Mouse (Mus musculus) forebrain, embryonic 11.5 days (tissue): ENCODE data around the gene Gm30191. TPM values are rescaled to one million over a fixed set of nuclear protein-coding genes. Genes with fewer than 3 reads are reported as not detected.

Experiments
- ATAC-seq: fragments of 200-750 bp; cut with Nextera tagmentation; replicated peaks from 2 replicates; pipeline ENCODE4 v1.8.0; 2017; ENCODE audit warnings: moderate TSS enrichment; ENCODE audit not compliant: low FRiP score
- DNase-seq: peaks from one replicate; pipeline ENCODE4 v3.0.0-alpha.2; 2017; ENCODE audit warnings: low spot score
- H3K27ac ChIP-seq: fragments of 300-500 bp; sonication (generic); 2 replicates; pipeline ENCODE4 v1.5.1; 2014; ENCODE audit warnings: low read depth, low read length
- H3K27me3 ChIP-seq: fragments of 300-500 bp; sonication (generic); 2 replicates; pipeline ENCODE4 v1.6.1; 2014; ENCODE audit warnings: mild to moderate bottlenecking, low read length, mixed read lengths; ENCODE audit not compliant: control insufficient read depth, insufficient read depth
- H3K36me3 ChIP-seq: fragments of 300-500 bp; sonication (generic); 2 replicates; pipeline ENCODE4 v1.6.1; 2014; ENCODE audit warnings: mild to moderate bottlenecking, low read length, moderate library complexity, mixed read lengths; ENCODE audit not compliant: control insufficient read depth, insufficient read depth
- H3K4me1 ChIP-seq: fragments of 300-500 bp; sonication (generic); replicated peaks from 2 replicates; pipeline ENCODE4 v1.6.1; 2014; ENCODE audit warnings: low read length, mixed read lengths; ENCODE audit not compliant: control insufficient read depth, insufficient read depth
- H3K4me2 ChIP-seq: fragments of 300-500 bp; sonication (generic); 2 replicates; pipeline ENCODE4 v1.6.1; 2014; ENCODE audit warnings: low read depth, mild to moderate bottlenecking, low read length, moderate library complexity, mixed read lengths; ENCODE audit not compliant: severe bottlenecking
- H3K4me3 ChIP-seq: fragments of 300-500 bp; sonication (generic); 2 replicates; pipeline ENCODE4 v1.5.1; 2014; ENCODE audit warnings: low read depth, low read length
- H3K9ac ChIP-seq: fragments of 300-500 bp; sonication (generic); 2 replicates; pipeline ENCODE4 v1.6.1; 2014; ENCODE audit warnings: low read length
- H3K9me3 ChIP-seq: fragments of 300-500 bp; sonication (generic); 2 replicates; pipeline ENCODE4 v1.6.1; 2016; ENCODE audit warnings: low read length, mixed read lengths; ENCODE audit not compliant: control insufficient read depth
- WGBS: fragments of 180-500 bp; shearing (Covaris S2); extraction: QIAGEN DNeasy Blood & Tissue Kit; methylation state at CpG from one replicate; pipeline ENCODE4 v1.1.7; 2014; 5-methylcytosine and 5-hydroxymethylcytosine counted together
- polyA plus RNA-seq: library from polyadenylated mRNA; unstranded; fragments of >200 nt; fragmentation: Nextera tagmentation; extraction: Ambion mirVana; gene quantifications from 2 replicates; pipeline ENCODE4 v1.2.1, GENCODE M21; 2014

Gm30191 gene
- polyA plus RNA-seq = 0.63 TPM in 1 of 2 replicates, not detected in the other

DNA sequence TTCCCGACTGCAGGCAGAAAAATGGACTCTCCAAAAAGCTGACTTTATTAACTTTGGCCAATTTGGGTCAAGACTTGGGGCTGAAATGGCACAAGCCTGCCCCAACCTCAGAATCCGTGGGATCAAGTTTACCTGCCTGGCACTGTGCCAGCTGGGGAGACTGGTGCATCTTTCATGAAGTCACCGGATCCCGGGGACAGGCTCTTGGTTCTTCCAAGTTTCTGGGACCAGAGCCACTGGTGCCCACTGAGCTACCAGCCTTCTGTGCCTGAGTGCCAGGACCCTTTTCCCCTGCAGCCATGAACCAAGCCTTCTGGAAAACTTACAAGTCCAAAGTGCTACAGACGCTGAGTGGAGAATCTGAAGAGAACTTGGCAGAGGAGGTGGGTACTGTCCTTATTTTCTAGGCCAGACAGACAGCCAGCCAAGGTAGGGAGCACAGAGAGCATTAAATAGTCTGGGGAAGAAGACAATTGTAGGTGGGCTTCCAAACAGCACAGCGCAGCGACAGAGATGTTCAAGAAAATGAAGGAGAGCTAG, at the start of gene Gm30191:
TSS of gene Gm30191 (plus strand) at position 217 of the 540 bp plus-strand sequence.
- Histone ChIP-seq H3K9me3 (no peaks in the 10 kb centered on the region), H3K4me1 (peaks cover 28% of the 10 kb centered on the region; the same call in 1 of the 2 replicates), H3K27ac (no peak within 1 kb of the TSS), H3K27me3 (peaks cover 23% of the 10 kb centered on the region), H3K9ac (peak within 1 kb of the TSS; percentile 74), H3K4me2 (peak within 1 kb of the TSS; percentile 93), H3K4me3 (peak within 1 kb of the TSS; percentile 85), H3K36me3 (no peaks in the 10 kb centered on the region)
- ATAC-seq (no peak), DNase-seq (no peak)
- WGBS = 72% methylated on average over 7 of the region's 7 CpGs

DNA sequence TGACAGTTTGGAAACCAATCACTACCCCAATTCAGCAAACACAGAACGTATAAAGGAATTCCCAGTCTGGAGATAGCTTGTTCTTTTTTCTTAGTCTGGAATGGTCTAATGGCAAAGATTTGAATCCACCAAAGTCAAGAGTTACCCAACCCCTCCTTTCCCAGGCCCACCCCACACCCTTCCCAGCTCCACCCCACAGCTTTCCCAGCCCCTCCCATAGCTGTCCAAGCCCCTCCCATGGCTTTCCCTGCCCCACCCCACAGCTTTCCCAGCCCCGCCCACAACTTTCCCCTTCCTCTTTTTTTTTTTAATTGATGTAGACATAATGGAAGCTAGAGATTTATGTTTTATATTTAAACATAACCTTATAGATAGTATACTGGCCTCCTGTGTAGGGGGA, 47.4 kb upstream of the Gm30191 start:
- Histone ChIP-seq H3K4me1 (no peaks in the 10 kb centered on the region), H3K27ac (no peak overlapping the region), H3K9me3 (no peaks in the 10 kb centered on the region), H3K9ac (no peak overlapping the region), H3K36me3 (no peaks in the 10 kb centered on the region), H3K4me3 (no peak overlapping the region), H3K4me2 (no peak overlapping the region), H3K27me3 (no peaks in the 10 kb centered on the region)
- ATAC-seq (no peak), DNase-seq (peak; percentile 22)
- 74% methylated on average over 2 of the region's 2 CpGs for WGBS

DNA sequence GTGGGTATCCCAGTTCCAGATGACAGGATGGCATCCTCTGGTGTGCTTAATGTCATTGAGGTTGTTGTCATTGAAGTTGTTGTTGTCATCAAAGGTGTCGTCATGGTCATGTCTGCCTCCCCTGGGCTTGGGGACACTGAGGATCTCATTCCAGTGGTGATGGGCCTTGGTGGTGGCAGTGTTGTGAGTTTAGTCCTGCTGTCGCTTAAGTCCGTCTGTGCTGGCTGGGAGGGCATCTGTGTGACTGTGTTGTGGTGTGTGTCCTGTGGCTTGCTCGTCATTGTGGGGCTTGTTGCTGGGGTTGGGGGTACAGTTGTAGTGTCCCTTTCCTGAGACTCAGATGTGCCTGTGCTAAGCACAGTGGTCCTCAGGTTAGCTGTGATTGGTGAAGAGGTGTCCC, 43.8 kb upstream of the Gm30191 start, which contains the start of gene Gm7534:
TSS of gene Gm7534 (minus strand) at position 101 of the 400 bp plus-strand sequence.
- WGBS = 95% methylated on average over 4 of the region's 4 CpGs
- Histone ChIP-seq H3K9me3 (no peaks in the 10 kb centered on the region), H3K27me3 (no peaks in the 10 kb centered on the region), H3K27ac (no peak within 1 kb of the TSS), H3K9ac (no peak within 1 kb of the TSS), H3K4me2 (no peak within 1 kb of the TSS), H3K4me3 (no peak within 1 kb of the TSS), H3K4me1 (no peaks in the 10 kb centered on the region), H3K36me3 (no peaks in the 10 kb centered on the region)
- ATAC-seq (no peak), DNase-seq (no peak)

DNA sequence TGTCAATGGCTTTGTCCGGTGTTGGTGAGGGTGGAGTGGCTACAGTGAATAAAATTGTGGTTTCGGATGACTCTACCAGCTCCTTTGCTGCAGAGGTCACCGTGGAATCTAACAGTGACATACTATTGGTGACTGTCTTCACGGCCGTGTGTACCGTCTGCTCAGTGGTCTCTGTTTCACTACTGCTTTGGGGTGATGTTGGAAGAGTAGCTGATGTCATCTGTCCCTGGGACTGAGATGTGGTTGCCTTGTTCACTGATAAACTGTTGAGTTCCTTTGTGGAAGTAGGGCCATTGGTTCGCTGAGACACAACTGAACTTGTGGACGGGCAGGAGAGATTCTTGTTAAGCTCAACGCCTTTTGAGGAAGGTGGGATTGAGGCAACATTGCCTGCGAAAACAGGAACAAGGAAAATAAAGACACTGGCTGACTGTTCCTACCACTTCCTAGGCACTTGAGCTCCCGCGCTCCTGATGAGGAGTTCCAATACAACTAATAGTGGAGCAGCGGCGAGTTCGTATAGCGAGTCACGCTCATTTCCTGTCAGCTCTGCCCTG, 43.3 kb upstream of the Gm30191 start:
- 88% methylated on average over 17 of the region's 17 CpGs for WGBS
- no peaks in the 10 kb centered on the region for H3K36me3 ChIP-seq
- no peaks in the 10 kb centered on the region for H3K9me3 ChIP-seq
- no peak overlapping the region for H3K4me3 ChIP-seq
- ATAC-seq = no peak
- DNase-seq = no peak
- no peaks in the 10 kb centered on the region for H3K4me1 ChIP-seq
- H3K27ac ChIP-seq = no peak overlapping the region
- H3K4me2 ChIP-seq = no peak overlapping the region
- H3K9ac ChIP-seq = no peak overlapping the region
- no peaks in the 10 kb centered on the region for H3K27me3 ChIP-seq

DNA sequence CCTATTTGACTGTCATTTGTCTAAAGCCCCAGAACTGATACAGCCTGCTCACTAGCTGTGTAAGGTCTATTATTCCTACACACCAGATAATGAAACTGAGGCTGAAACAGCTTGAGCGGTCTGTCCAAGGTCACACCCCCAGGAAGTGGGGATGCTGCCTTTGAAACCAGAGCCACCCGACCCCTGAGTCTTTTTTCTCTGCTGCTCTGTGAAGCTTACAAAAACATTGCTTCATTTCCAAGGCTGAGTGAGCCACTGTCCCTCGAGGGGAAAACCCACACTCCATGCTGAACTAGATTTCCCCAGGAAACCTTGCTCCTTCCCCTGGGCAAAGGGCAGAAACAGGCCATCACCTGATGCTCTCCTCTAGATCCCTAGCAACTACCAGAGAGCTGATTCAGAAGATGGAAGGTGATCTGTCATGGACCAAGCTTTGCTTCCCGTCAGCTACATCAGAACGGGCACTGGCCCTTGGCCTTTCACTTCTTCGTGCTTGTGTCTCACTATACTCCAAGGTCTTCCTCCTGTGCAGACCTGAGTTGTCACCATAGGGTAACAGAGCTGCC, 40.2 kb upstream of the Gm30191 start:
- no peak for ATAC-seq
- Histone ChIP-seq H3K4me2 (no peak overlapping the region), H3K27ac (no peak overlapping the region), H3K36me3 (no peaks in the 10 kb centered on the region), H3K9me3 (no peaks in the 10 kb centered on the region), H3K27me3 (no peaks in the 10 kb centered on the region), H3K4me3 (no peak overlapping the region), H3K9ac (no peak overlapping the region), H3K4me1 (no peaks in the 10 kb centered on the region)
- WGBS = 72% methylated on average over 6 of the region's 6 CpGs
- DNase-seq = no peak

DNA sequence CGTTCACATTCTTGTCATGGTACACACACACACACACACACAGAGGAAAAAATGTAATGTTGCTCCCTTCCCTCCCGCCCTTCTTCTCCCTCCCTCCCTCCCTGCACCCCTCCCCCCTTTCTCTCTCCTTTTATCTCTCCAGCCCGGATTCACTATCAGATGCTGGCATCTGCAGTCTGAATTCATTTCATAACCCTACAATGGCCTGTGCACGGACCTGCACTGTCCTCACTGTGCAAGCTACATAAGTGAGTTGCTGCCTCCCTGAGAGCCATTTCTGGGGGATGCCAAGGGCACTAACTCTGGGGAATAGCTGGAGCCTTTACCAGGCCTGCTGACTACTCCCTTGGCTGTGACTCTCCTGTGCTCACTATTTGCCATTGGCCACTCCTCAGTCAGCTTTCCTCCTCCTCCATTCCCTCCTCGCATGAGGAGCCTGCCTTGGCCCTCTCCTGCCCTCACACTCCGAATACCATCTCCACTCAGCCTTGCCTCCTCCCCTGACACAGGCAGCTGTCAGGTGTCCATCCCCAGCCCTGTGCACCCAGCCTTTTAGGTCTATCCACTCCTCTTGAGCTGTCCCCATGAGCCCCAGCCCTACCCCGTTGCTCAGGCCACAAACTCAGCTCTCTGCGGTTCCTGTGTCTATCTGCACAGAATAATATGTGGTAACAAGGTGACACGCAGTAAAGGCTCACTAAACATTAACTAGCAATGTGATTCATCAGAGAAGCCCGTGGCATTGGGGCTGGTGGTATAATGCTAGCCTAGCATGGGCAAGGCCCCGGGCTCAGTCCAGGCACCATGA, 23.7 kb upstream of the Gm30191 start:
- 78% methylated on average over 11 of the region's 11 CpGs for WGBS
- Histone ChIP-seq H3K9ac (no peak overlapping the region), H3K27me3 (no peaks in the 10 kb centered on the region), H3K36me3 (no peaks in the 10 kb centered on the region), H3K27ac (no peak overlapping the region), H3K4me1 (no peaks in the 10 kb centered on the region), H3K4me2 (no peak overlapping the region), H3K9me3 (no peaks in the 10 kb centered on the region), H3K4me3 (no peak overlapping the region)
- ATAC-seq = no peak
- no peak for DNase-seq

DNA sequence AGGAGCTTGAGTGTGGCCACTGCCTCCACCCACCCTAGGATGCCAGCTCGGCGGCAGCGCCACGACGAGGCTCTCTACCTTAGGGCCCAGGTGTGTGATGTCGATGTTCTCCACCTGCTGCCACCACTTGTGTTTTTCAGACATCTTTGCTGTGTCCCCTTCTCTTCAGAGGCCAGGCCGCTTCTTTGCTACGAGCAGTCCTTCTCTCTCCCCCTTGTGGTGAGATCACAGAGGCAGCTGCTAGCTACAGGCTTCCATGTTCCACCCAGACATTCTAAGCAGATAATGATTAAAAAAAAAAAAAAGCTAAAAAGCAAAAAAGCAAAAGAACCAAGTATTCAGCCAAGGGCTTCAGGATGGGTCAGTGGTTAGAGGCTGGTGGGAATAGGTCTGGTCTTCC, 19.5 kb upstream of the Gm30191 start, which contains the start of gene Catsper4:
TSS of gene Catsper4 (minus strand) at position 190 of the 400 bp plus-strand sequence.
- no peaks in the 10 kb centered on the region for H3K27me3 ChIP-seq
- H3K9me3 ChIP-seq = no peaks in the 10 kb centered on the region
- WGBS = 74% methylated on average over 8 of the region's 8 CpGs
- H3K27ac ChIP-seq = no peak within 1 kb of the TSS
- H3K4me1 ChIP-seq = no peaks in the 10 kb centered on the region
- no peak for DNase-seq
- no peak within 1 kb of the TSS for H3K4me3 ChIP-seq
- H3K36me3 ChIP-seq = no peaks in the 10 kb centered on the region
- ATAC-seq = no peak
- H3K9ac ChIP-seq = no peak within 1 kb of the TSS
- H3K4me2 ChIP-seq = no peak within 1 kb of the TSS

DNA sequence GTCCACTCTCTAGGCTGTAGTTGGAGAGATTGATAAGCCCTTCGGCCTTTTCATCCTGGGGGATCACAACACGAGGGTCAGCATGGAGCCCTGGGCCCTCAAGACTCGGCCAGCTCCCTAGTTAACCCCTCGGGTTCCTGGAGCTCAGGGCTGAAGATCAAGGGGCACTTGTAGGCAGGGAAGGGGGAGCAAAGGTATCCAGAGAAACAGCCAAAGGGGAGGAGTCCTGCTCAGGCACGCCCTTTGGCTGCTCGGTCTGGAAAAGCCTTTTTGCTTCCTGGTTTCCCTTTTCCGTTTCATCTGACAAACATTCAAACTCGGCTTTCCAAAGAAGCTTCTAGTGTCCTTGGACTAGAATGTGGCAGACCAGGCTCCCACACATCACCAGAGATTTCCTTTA, 16.3 kb upstream of the Gm30191 start:
- no peak overlapping the region for H3K9ac ChIP-seq
- no peaks in the 10 kb centered on the region for H3K9me3 ChIP-seq
- 43% methylated on average over 8 of the region's 8 CpGs for WGBS
- no peaks in the 10 kb centered on the region for H3K4me1 ChIP-seq
- H3K4me2 ChIP-seq = no peak overlapping the region
- ATAC-seq = no peak
- H3K27ac ChIP-seq = no peak overlapping the region
- no peak overlapping the region for H3K4me3 ChIP-seq
- DNase-seq = no peak
- H3K36me3 ChIP-seq = no peaks in the 10 kb centered on the region
- H3K27me3 ChIP-seq = no peaks in the 10 kb centered on the region
